Mouse (Mus musculus): ENCODE results near the gene Slc24a4. TPM values are rescaled to one million over a fixed set of nuclear protein-coding genes. Genes with fewer than 3 reads are reported as not detected.
"Not testable (repeated sequence)": the region's sequence is repeated elsewhere in the genome, so short reads cannot be mapped to it uniquely, and the experiment has no call there.

Gene Slc24a4
- polyA plus RNA-seq, 1 experiment from 2014 or later, result 0.35 TPM

DNA sequence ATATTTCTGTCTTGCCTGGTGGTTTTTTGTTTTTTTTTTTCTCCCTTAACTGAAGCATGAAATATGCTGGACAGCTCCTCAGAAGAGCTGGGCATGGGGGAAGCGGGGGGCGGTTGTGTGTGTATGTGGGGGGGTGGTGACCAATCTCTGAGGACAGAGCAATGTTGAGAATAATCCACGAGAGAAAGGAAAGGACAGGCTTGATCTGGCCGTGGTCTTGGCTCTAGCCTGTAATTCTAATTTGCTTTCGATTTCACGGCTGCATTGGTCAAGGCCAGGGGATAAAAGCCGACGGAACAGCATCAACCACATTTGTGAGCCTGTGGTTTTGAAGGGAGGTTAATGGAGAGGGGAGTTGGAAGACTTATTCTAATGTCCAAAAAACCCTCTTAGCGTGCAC lies 54.7 kb downstream of the Slc24a4 start:
- H3K4me2 ChIP-seq (replicated peaks; ENCODE audit: low read depth, low read length), result no peak overlapping the region
- peaks cover 9% of the 10 kb centered on the region for H3K9me3 ChIP-seq (ENCODE audit: low read length)
- H3K9ac ChIP-seq (replicated peaks; ENCODE audit: low read length), result no peak overlapping the region
- no peak overlapping the region for H3K27ac ChIP-seq (ENCODE audit: low read length)
- ATAC-seq (ENCODE audit: low FRiP score, low TSS enrichment), result no peak
- H3K27me3 ChIP-seq (ENCODE audit: insufficient read depth, low read length), result no peaks in the 10 kb centered on the region
- WGBS, result 65% methylated on average over 9 of the region's 9 CpGs
- no peaks in the 10 kb centered on the region for H3K36me3 ChIP-seq (ENCODE audit: insufficient read depth, low read length)
- H3K4me1 ChIP-seq (ENCODE audit: insufficient read depth, low read length), result no peaks in the 10 kb centered on the region
- no peak overlapping the region for H3K4me3 ChIP-seq (ENCODE audit: low read length)

DNA sequence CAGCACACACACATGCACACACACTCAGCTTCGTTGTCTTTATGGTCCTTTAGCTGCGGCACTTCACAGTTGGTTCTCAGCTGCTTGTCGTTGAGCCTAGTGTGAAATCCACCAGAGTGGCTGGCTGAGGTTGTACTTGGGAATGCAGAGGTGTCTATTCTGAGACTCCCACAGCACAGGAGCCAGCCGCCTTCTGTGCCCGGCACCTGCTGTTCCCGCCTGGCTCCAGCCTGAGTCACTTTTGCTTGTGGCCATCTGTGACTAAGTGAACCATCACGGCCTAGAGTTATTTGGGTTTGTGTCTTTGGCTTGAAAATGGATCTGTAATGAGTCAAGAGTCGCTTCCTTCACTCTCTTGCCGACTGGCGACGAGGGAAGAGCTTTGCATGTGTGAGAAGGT lies 62.3 kb downstream of the Slc24a4 start:
- H3K9ac ChIP-seq (replicated peaks; ENCODE audit: low read length), result no peak overlapping the region
- H3K9me3 ChIP-seq (ENCODE audit: low read length), result peaks cover 14% of the 10 kb centered on the region
- H3K4me3 ChIP-seq (ENCODE audit: low read length), result no peak overlapping the region
- no peak for ATAC-seq (ENCODE audit: low FRiP score, low TSS enrichment)
- no peak overlapping the region for H3K27ac ChIP-seq (ENCODE audit: low read length)
- 73% methylated on average over 11 of the region's 11 CpGs for WGBS
- no peaks in the 10 kb centered on the region for H3K4me1 ChIP-seq (ENCODE audit: insufficient read depth, low read length)
- H3K27me3 ChIP-seq (ENCODE audit: insufficient read depth, low read length), result no peaks in the 10 kb centered on the region
- no peaks in the 10 kb centered on the region for H3K36me3 ChIP-seq (ENCODE audit: insufficient read depth, low read length)
- H3K4me2 ChIP-seq (replicated peaks; ENCODE audit: low read depth, low read length), result no peak overlapping the region

DNA sequence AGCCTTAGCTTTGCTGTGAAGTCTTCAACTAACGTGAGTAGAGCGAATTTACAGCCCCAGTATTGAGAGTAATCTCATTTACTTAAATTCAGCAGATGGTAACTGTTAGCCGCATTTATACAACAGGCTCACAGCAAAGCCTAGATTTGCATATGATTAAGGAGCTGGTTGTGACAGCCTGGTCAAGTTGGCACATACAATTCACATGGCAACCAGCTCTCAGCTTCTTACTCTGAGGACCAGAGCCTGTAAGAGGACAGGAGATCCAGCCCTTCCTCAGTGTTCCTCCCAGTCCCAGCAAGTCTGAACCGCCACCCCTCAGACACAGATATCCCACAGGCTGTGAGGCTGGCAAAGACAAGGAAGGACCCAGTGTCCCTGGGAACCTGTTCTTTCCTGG lies 73.0 kb downstream of the Slc24a4 start:
- 70% methylated on average over 4 of the region's 4 CpGs for WGBS
- H3K27me3 ChIP-seq (ENCODE audit: insufficient read depth, low read length), result no peaks in the 10 kb centered on the region; the same call in 1 of the 2 replicates
- H3K9ac ChIP-seq (replicated peaks; ENCODE audit: low read length), result no peak overlapping the region
- H3K27ac ChIP-seq (ENCODE audit: low read length), result no peak overlapping the region
- no peak overlapping the region for H3K4me3 ChIP-seq (ENCODE audit: low read length)
- no peak overlapping the region for H3K4me2 ChIP-seq (replicated peaks; ENCODE audit: low read depth, low read length)
- no peak for ATAC-seq (ENCODE audit: low FRiP score, low TSS enrichment)
- no peaks in the 10 kb centered on the region for H3K36me3 ChIP-seq (ENCODE audit: insufficient read depth, low read length)
- H3K9me3 ChIP-seq (ENCODE audit: low read length), result no peaks in the 10 kb centered on the region
- no peaks in the 10 kb centered on the region for H3K4me1 ChIP-seq (ENCODE audit: insufficient read depth, low read length)

DNA sequence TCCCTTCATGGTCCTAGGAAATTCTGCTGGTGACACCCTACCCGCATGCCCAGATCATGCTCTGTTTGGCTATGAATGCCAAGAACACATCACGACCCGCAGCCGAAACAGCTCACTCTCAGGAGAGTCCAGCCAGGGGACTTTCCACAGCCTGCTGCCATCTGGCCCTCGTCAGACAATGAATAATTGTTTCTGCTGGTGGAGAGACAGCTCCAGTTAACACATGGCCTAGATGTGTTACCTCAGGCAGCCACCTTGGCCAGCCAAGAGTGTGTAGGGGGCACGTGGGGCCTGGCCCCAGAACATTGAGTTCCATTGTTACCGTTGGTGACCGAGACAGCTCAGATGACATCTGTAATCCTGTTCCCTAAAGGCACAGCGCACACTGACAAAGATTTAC lies 74.4 kb downstream of the Slc24a4 start:
- H3K9me3 ChIP-seq (ENCODE audit: low read length), result no peaks in the 10 kb centered on the region
- 32% methylated on average over 9 of the region's 9 CpGs for WGBS
- H3K4me2 ChIP-seq (replicated peaks; ENCODE audit: low read depth, low read length), result no peak overlapping the region

DNA sequence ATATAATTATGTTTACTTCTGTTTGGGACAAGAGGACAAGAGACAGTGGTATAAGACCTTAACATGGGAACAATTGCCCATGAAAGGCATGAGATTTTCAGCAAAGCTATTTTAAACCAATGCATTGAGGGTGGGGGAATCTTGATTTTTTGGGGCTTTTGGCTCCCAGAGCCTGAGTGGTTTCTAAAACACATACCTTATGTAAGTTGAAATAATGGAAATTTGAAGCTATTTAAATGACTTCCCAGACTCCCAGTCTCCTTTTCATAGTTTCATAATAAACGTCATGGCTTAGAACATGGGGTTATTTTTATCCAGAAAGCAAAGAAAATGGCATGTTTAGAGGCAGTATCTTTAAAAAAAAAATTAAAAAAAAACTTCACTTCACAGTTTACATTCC lies 77.9 kb downstream of the Slc24a4 start:
- Histone ChIP-seq H3K4me2 (replicated peaks; ENCODE audit: low read depth, low read length) (no peak overlapping the region), H3K4me3 (ENCODE audit: low read length) (no peak overlapping the region), H3K27ac (ENCODE audit: low read length) (no peak overlapping the region), H3K27me3 (ENCODE audit: insufficient read depth, low read length) (no peaks in the 10 kb centered on the region), H3K36me3 (ENCODE audit: insufficient read depth, low read length) (no peaks in the 10 kb centered on the region), H3K9me3 (ENCODE audit: low read length) (no peaks in the 10 kb centered on the region), H3K9ac (replicated peaks; ENCODE audit: low read length) (no peak overlapping the region), H3K4me1 (ENCODE audit: insufficient read depth, low read length) (no peaks in the 10 kb centered on the region)
- no peak for ATAC-seq (ENCODE audit: low FRiP score, low TSS enrichment)
- WGBS, result 68% methylated on average over 1 of the region's 1 CpGs

More for the DNA sequence above, 74.4 kb downstream of the Slc24a4 start:
- Histone ChIP-seq H3K27ac (ENCODE audit: low read length) (no peak overlapping the region), H3K36me3 (ENCODE audit: insufficient read depth, low read length) (no peaks in the 10 kb centered on the region), H3K4me3 (ENCODE audit: low read length) (no peak overlapping the region), H3K9ac (replicated peaks; ENCODE audit: low read length) (no peak overlapping the region), H3K27me3 (ENCODE audit: insufficient read depth, low read length) (no peaks in the 10 kb centered on the region; the same call in 1 of the 2 replicates), H3K4me1 (ENCODE audit: insufficient read depth, low read length) (no peaks in the 10 kb centered on the region)
- ATAC-seq (ENCODE audit: low FRiP score, low TSS enrichment), result peak; percentile 70

DNA sequence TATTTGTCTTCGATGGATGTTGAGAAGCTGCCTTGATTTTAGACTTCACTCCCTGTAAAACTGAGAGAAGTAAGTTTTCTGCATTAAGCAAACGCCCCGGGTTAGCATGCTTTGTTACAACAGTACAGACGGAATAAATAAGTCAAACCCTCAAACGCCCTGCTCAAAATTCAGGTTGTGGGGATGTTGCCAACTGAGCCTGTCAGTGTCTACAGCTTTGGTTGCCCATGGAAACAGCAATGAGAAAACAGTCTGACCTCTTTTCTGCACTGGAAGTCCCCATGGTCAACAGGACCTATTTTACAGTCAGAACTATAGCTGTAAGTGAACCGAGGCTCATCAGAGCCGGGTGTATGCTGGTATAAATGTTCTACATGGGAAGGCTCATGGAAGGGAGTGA lies 78.7 kb downstream of the Slc24a4 start:
- 90% methylated on average over 7 of the region's 7 CpGs for WGBS
- H3K9ac ChIP-seq (replicated peaks; ENCODE audit: low read length), result no peak overlapping the region
- no peak for ATAC-seq (ENCODE audit: low FRiP score, low TSS enrichment)
- H3K4me3 ChIP-seq (ENCODE audit: low read length), result no peak overlapping the region
- H3K4me1 ChIP-seq (ENCODE audit: insufficient read depth, low read length), result no peaks in the 10 kb centered on the region
- H3K9me3 ChIP-seq (ENCODE audit: low read length), result no peaks in the 10 kb centered on the region
- no peak overlapping the region for H3K4me2 ChIP-seq (replicated peaks; ENCODE audit: low read depth, low read length)
- H3K36me3 ChIP-seq (ENCODE audit: insufficient read depth, low read length), result no peaks in the 10 kb centered on the region
- no peaks in the 10 kb centered on the region for H3K27me3 ChIP-seq (ENCODE audit: insufficient read depth, low read length)
- no peak overlapping the region for H3K27ac ChIP-seq (ENCODE audit: low read length)

DNA sequence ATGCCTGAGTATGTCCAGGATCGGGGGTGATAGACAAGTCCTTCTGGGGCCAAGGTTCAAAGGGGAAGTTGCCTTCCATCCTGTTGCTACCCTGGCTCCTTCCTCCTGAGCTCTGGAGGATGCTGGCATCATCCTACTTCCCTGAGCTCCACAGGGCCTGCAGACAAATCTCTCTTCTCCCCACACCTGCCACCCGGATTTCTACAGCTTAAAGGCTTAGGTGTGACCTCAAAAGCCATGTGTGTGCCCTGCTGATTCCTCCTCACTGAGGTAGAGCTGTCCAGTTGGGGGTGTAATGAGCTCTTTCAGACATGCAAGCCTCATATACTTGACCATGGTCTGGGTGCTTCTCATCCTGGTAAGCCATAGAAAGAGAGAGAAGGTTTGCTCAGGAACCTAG lies 82.3 kb downstream of the Slc24a4 start:
- no peak overlapping the region for H3K4me3 ChIP-seq (ENCODE audit: low read length)
- H3K9ac ChIP-seq (replicated peaks; ENCODE audit: low read length), result no peak overlapping the region
- H3K4me1 ChIP-seq (ENCODE audit: insufficient read depth, low read length), result no peaks in the 10 kb centered on the region
- no peaks in the 10 kb centered on the region for H3K9me3 ChIP-seq (ENCODE audit: low read length)
- no peaks in the 10 kb centered on the region for H3K27me3 ChIP-seq (ENCODE audit: insufficient read depth, low read length)
- H3K27ac ChIP-seq (ENCODE audit: low read length), result no peak overlapping the region
- 82% methylated on average over 2 of the region's 2 CpGs for WGBS
- no peaks in the 10 kb centered on the region for H3K36me3 ChIP-seq (ENCODE audit: insufficient read depth, low read length)
- H3K4me2 ChIP-seq (replicated peaks; ENCODE audit: low read depth, low read length), result no peak overlapping the region
- ATAC-seq (ENCODE audit: low FRiP score, low TSS enrichment), result no peak

DNA sequence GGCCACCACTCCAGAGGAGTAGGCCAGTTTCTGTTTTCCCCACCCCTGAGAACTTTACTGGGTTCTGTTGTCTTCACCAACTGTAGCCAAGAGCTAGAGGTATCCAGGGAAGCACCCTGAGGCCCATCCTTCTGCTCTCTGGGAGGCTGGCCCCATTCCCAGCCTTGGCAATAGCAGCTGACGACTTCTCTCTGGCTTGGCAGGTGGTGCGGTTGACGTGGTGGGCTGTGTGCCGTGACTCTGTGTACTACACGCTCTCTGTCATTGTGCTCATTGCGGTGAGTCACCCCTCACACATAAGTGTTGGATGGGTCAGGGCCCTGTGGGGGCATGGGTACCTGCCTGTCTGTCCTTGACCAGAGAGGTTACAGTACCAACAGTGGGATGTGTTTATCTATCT lies 94.9 kb downstream of the Slc24a4 start:
- WGBS, result 94% methylated on average over 6 of the region's 6 CpGs
- no peaks in the 10 kb centered on the region for H3K4me1 ChIP-seq (ENCODE audit: insufficient read depth, low read length)
- no peaks in the 10 kb centered on the region for H3K9me3 ChIP-seq (ENCODE audit: low read length)
- H3K4me3 ChIP-seq (ENCODE audit: low read length), result no peak overlapping the region
- H3K9ac ChIP-seq (replicated peaks; ENCODE audit: low read length), result no peak overlapping the region
- H3K27me3 ChIP-seq (ENCODE audit: insufficient read depth, low read length), result no peaks in the 10 kb centered on the region
- no peaks in the 10 kb centered on the region for H3K36me3 ChIP-seq (ENCODE audit: insufficient read depth, low read length)
- no peak for ATAC-seq (ENCODE audit: low FRiP score, low TSS enrichment)
- H3K27ac ChIP-seq (ENCODE audit: low read length), result no peak overlapping the region
- no peak overlapping the region for H3K4me2 ChIP-seq (replicated peaks; ENCODE audit: low read depth, low read length)

DNA sequence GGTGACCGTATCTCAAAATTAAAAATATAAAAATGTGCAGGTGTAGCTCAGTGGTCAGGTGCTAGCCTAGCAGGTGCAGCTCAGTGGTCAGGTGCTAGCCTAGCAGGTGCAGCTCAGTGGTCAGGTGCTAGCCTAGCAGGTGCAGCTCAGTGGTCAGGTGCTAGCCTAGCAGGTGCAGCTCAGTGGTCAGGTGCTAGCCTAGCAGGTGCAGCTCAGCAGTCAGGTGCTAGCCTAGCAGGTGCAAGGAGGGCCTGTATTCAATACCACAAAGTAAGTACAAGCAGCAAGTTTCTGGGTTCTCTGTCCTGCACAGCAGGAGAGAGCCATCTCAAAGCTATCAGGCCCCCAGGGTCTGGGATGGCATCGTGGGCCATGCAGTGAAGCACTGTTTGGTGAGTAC lies 95.6 kb downstream of the Slc24a4 start:
- H3K27me3 ChIP-seq (ENCODE audit: insufficient read depth, low read length); H3K4me1 ChIP-seq (ENCODE audit: insufficient read depth, low read length); H3K9me3 ChIP-seq (ENCODE audit: low read length); H3K9ac ChIP-seq (replicated peaks; ENCODE audit: low read length); H3K27ac ChIP-seq (ENCODE audit: low read length); H3K4me3 ChIP-seq (ENCODE audit: low read length); H3K4me2 ChIP-seq (replicated peaks; ENCODE audit: low read depth, low read length); H3K36me3 ChIP-seq (ENCODE audit: insufficient read depth, low read length); ATAC-seq (ENCODE audit: low FRiP score, low TSS enrichment): not testable (repeated sequence)
- 74% methylated on average over 2 of the region's 2 CpGs for WGBS

DNA sequence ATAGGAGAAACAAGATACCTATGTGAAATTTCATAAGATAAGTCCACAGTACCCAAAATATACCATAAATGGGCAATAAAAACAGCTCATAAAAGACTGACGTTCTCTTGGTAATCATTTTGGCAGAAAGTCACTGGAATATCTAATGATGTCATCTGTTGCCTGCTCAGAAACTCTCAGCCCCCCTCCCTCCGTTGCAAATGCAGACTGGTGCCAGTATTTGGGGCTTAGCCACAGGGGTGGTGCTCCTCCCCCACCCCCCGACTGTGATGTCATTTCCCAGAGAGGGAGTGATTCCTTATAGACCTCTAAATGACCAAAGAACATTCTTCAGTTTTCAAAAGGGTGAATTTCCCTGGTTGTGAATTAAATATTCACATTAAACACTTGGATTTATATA lies 96.6 kb downstream of the Slc24a4 start:
- Histone ChIP-seq H3K9ac (replicated peaks; ENCODE audit: low read length) (no peak overlapping the region), H3K4me2 (replicated peaks; ENCODE audit: low read depth, low read length) (no peak overlapping the region), H3K4me1 (ENCODE audit: insufficient read depth, low read length) (no peaks in the 10 kb centered on the region), H3K4me3 (ENCODE audit: low read length) (no peak overlapping the region), H3K27ac (ENCODE audit: low read length) (no peak overlapping the region), H3K9me3 (ENCODE audit: low read length) (no peaks in the 10 kb centered on the region), H3K27me3 (ENCODE audit: insufficient read depth, low read length) (no peaks in the 10 kb centered on the region), H3K36me3 (ENCODE audit: insufficient read depth, low read length) (no peaks in the 10 kb centered on the region)
- 41% methylated on average over 3 of the region's 3 CpGs for WGBS
- no peak for ATAC-seq (ENCODE audit: low FRiP score, low TSS enrichment)

DNA sequence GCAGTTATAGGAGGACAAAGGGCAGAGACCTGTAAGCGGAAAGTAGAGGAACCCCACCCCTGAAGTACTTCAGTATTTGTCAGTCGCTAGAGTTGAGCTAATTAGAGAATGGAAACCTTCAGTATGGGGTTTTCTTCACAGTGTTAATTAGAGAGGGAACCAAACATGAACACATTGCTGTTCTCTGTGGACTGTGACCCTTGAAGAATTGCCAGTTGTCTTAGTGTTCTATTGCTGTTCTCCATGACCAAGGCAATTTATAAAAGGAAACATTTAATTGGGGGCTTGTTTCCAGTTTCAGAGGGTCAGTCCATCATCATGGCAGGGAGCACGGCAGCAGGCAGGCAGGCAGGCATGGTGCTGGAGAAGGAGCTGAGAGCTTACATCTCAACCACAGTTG lies 107.0 kb downstream of the Slc24a4 start:
- H3K27ac ChIP-seq (ENCODE audit: low read length), result no peak overlapping the region
- ATAC-seq (ENCODE audit: low FRiP score, low TSS enrichment), result no peak
- no peak overlapping the region for H3K9ac ChIP-seq (replicated peaks; ENCODE audit: low read length)
- no peak overlapping the region for H3K4me2 ChIP-seq (replicated peaks; ENCODE audit: low read depth, low read length)
- H3K36me3 ChIP-seq (ENCODE audit: insufficient read depth, low read length), result no peaks in the 10 kb centered on the region
- no peaks in the 10 kb centered on the region for H3K4me1 ChIP-seq (ENCODE audit: insufficient read depth, low read length)
- no peaks in the 10 kb centered on the region for H3K9me3 ChIP-seq (ENCODE audit: low read length)
- no peak overlapping the region for H3K4me3 ChIP-seq (ENCODE audit: low read length)
- 66% methylated on average over 3 of the region's 3 CpGs for WGBS
- H3K27me3 ChIP-seq (ENCODE audit: insufficient read depth, low read length), result no peaks in the 10 kb centered on the region
